Mouse (Mus musculus) ES-Bruce4 (cell line): ENCODE measurements around the gene Anapc10.

Source experiments
- CTCF ChIP-seq: IDR thresholded peaks from one replicate; pipeline ENCODE4 v1.8.1; 2011; ENCODE audit warnings: low read depth, low read length
- EP300 ChIP-seq: IDR thresholded peaks from 2 replicates; pipeline ENCODE4 v1.6.1; 2011; ENCODE audit warnings: low read depth, low read length; ENCODE audit not compliant: insufficient read depth
- POLR2A ChIP-seq: IDR thresholded peaks from one replicate; pipeline ENCODE4 v1.8.1; 2011; ENCODE audit warnings: low read length; ENCODE audit not compliant: insufficient read depth

DNA sequence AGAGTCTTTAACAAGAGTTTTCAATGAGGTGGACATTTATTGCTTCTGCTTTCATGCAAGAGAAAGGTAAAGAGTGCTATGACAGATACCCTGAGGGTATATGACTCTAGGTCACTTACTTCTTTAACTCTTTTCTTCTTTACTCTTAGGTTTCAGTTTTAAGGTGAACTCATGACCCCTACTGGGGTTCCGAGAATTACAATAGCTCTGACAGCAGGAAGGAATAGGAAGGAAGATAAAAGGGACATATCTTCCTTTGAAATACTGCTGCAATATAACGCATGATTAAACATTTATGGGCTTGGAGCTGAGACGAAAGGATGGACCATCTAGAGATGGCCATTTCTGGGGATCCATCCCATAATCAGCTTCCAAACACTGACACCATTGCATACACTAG, 13.0 kb downstream of the Anapc10 start:
- TF ChIP-seq CTCF (no peak), POLR2A (no peak), EP300 (no peak)
